Mouse (Mus musculus) lung, embryonic 14.5 days (tissue): ENCODE measurements around the gene Agps. TPM values are rescaled to one million over a fixed set of nuclear protein-coding genes. Genes with fewer than 3 reads are reported as not detected.
A peak's percentile ranks its signal among the peaks of the same experiment; 100 is the strongest.
"Not testable (repeated sequence)": the region's sequence is repeated elsewhere in the genome, so short reads cannot be mapped to it uniquely, and the experiment has no call there.

Source experiments
- ATAC-seq: fragments of 200-750 bp; cut with Nextera tagmentation; 2 replicates; pipeline ENCODE4 v1.8.0; 2017; ENCODE audit warnings: mild to moderate bottlenecking, moderate TSS enrichment, moderate library complexity; ENCODE audit not compliant: insufficient read depth
- DNase-seq: peaks from one replicate; pipeline ENCODE4 v3.0.0-alpha.2; 2015
- H3K27ac ChIP-seq: fragments of 300-500 bp; sonication (generic); 2 replicates; pipeline ENCODE4 v1.5.1; 2014; ENCODE audit warnings: low read depth, mild to moderate bottlenecking, moderate library complexity
- H3K27me3 ChIP-seq: fragments of 300-500 bp; sonication (generic); 2 replicates; pipeline ENCODE4 v1.6.1; 2014; ENCODE audit warnings: low read length, control low read depth; ENCODE audit not compliant: insufficient read depth
- H3K36me3 ChIP-seq: fragments of 300-500 bp; sonication (generic); 2 replicates; pipeline ENCODE4 v1.6.1; 2014; ENCODE audit warnings: control low read depth; ENCODE audit not compliant: insufficient read depth
- H3K4me1 ChIP-seq: fragments of 300-500 bp; sonication (generic); 2 replicates; pipeline ENCODE4 v1.6.1; 2014; ENCODE audit warnings: antibody characterized with exemption, control low read depth; ENCODE audit not compliant: insufficient read depth
- H3K4me2 ChIP-seq: fragments of 300-500 bp; sonication (generic); 2 replicates; pipeline ENCODE4 v1.6.1; 2014; ENCODE audit warnings: mild to moderate bottlenecking
- H3K4me3 ChIP-seq: fragments of 300-500 bp; sonication (generic); 2 replicates; pipeline ENCODE4 v1.5.1; 2014; ENCODE audit warnings: low read depth, low read length
- H3K9ac ChIP-seq: fragments of 300-500 bp; sonication (generic); 2 replicates; pipeline ENCODE4 v1.6.1; 2014
- H3K9me3 ChIP-seq: fragments of 300-500 bp; sonication (generic); 2 replicates; pipeline ENCODE4 v1.6.1; 2016; ENCODE audit warnings: low read depth, low read length, control low read depth
- CTCF ChIP-seq: IDR thresholded peaks from 2 replicates; pipeline ENCODE4 v1.5.1; 2016; ENCODE audit warnings: antibody characterized with exemption, low read depth
- WGBS: fragments of 180-500 bp; shearing (Covaris S2); extraction: QIAGEN DNeasy Blood & Tissue Kit; methylation state at CpG from one replicate; pipeline ENCODE4 v1.1.7; 2014; 5-methylcytosine and 5-hydroxymethylcytosine counted together
- polyA plus RNA-seq: library from polyadenylated mRNA; unstranded; fragments of >200 nt; fragmentation: Nextera tagmentation; extraction: Ambion mirVana; gene quantifications from 2 replicates; pipeline ENCODE4 v1.2.1, GENCODE M21; 2014

Gene Agps
- polyA plus RNA-seq, 1 experiment from 2014 or later: 55.7 TPM

DNA sequence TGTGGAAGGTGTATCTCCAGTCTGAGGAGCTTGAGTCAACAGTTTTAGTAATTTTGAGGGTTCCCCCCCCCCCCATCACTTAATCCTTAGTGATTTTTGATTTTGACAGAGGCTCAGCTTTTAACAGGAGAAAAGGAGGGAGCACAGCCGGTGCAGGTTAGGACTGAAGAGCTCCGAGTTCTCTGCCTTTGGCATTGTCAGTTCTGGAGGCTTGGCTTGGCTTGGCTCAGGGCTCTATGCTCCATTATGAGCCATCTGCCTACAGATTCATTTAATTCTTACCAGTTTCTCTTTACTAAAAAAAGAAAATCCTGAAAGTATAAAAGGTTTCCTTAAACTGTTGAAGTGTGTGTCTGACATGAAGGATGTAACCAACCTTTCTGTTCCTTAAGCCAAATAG, 97.2 kb downstream of the Agps start:
- Histone ChIP-seq H3K9ac (no peak overlapping the region), H3K36me3 (peaks cover 45% of the 10 kb centered on the region; the same call in 1 of the 2 replicates), H3K27me3 (no peaks in the 10 kb centered on the region), H3K4me1 (no peaks in the 10 kb centered on the region), H3K4me3 (no peak overlapping the region), H3K4me2 (no peak overlapping the region), H3K27ac (no peak overlapping the region), H3K9me3 (no peaks in the 10 kb centered on the region)
- ATAC-seq (no peak), DNase-seq (no peak)
- no peak for TF ChIP-seq CTCF
- 83% methylated on average over 2 of the region's 2 CpGs for WGBS

DNA sequence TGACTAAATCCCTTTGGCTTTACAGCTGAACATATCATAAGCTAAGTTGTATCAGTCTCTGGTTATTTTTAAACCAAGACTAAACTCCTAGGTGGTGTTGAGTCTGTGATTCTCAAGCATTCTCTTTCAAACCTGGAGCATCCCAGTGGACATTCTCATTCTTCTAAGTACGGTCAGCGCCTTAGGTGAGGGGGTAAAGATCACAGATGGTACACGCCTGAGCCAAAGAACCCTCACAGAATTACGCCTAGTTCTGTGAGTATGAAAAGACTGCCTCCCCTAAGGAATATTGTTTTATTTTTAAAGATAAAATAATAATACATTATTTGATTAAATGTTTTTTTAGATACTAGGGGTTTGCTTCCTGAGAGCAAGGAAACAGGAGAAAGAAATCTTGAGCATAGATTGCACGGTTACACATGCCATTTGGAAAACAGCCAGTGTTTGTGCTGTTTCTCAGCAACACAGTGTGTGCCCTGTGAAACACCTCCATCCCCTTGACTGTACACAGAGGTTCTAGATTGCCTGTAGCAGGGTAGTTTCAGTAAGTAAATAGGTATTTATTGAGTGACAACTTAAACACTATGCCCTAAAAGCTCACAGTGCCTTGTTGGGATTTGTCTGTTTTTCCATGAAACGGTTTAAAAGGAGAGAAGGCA, 97.9 kb downstream of the Agps start:
- Histone ChIP-seq H3K4me2 (no peak overlapping the region), H3K36me3 (peaks cover 39% of the 10 kb centered on the region; the same call in 1 of the 2 replicates), H3K9ac (no peak overlapping the region), H3K27ac (no peak overlapping the region), H3K9me3 (no peaks in the 10 kb centered on the region), H3K4me1 (no peaks in the 10 kb centered on the region), H3K27me3 (no peaks in the 10 kb centered on the region), H3K4me3 (no peak overlapping the region)
- TF ChIP-seq CTCF: no peak
- DNase-seq (no peak), ATAC-seq (no peak)
- WGBS: 87% methylated on average over 6 of the region's 6 CpGs

- H3K27ac ChIP-seq: no peak overlapping the region
- TF ChIP-seq CTCF: no peak
- no peaks in the 10 kb centered on the region for H3K4me1 ChIP-seq
- ATAC-seq (no peak), DNase-seq (no peak)
- H3K9me3 ChIP-seq: no peaks in the 10 kb centered on the region
- no peak overlapping the region for H3K9ac ChIP-seq
- H3K4me2 ChIP-seq: no peak overlapping the region
- H3K36me3 ChIP-seq: peaks cover 35% of the 10 kb centered on the region; the same call in 1 of the 2 replicates
- WGBS: 86% methylated on average over 2 of the region's 2 CpGs
- no peak overlapping the region for H3K4me3 ChIP-seq
- no peaks in the 10 kb centered on the region for H3K27me3 ChIP-seq
Measured at GRCm38 (mm10) chr2:75930941-75931340, 99.0 kb downstream of the Agps start.

- no peak for TF ChIP-seq CTCF
- ATAC-seq: no peak
- Histone ChIP-seq H3K27me3 (no peaks in the 10 kb centered on the region), H3K4me3 (no peak overlapping the region), H3K9me3 (no peaks in the 10 kb centered on the region), H3K4me2 (no peak overlapping the region), H3K4me1 (no peaks in the 10 kb centered on the region), H3K27ac (peak overlapping the region; percentile 37; the same call in 1 of the 2 replicates), H3K9ac (no peak overlapping the region), H3K36me3 (peaks cover 18% of the 10 kb centered on the region; the same call in 1 of the 2 replicates)
- DNase-seq: peak; percentile 26
- WGBS: 37% methylated on average over 7 of the region's 7 CpGs
Measured at GRCm38 (mm10) chr2:75933541-75933940, 101.6 kb downstream of the Agps start.

- not testable (repeated sequence) for H3K27me3 ChIP-seq, H3K9ac ChIP-seq, H3K27ac ChIP-seq, H3K36me3 ChIP-seq, H3K9me3 ChIP-seq, H3K4me1 ChIP-seq, DNase-seq, H3K4me3 ChIP-seq, ATAC-seq, H3K4me2 ChIP-seq
- WGBS: 97% methylated on average over 2 of the region's 2 CpGs
Measured at GRCm38 (mm10) chr2:75936685-75937084, 104.7 kb downstream of the Agps start.

DNA sequence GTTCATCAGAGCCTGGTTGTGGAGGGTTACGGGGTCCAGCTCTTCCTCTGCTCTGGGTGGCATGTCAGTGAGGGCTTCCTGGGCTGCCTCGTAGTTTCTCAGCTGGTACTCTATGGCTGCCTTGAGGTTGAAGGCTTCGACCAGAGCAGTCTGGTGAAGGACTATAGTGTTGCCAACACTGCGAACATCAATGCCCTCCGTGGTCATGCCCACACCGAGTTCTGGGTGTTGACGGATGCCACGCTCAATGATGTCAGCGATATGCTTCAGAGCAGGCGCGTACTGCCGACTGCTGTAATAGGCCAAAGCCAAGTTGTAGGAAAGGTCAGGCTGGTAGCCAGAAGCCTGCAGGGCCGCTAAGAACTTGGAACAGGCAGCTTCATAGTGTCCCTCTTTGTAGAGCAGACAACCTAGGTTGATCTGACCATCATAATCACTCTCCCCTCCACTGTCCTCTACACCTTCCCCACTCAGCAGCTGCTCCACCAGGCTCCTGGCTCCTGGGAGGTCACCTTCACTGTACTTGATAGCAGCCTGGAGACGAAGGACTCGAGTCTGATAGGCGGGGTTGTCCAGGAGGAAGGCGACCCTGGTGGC, 105.6 kb downstream of the Agps start:
- not testable (repeated sequence) for H3K27me3 ChIP-seq, H3K36me3 ChIP-seq, H3K27ac ChIP-seq, H3K4me1 ChIP-seq, DNase-seq, ATAC-seq, H3K9me3 ChIP-seq
- peak overlapping the region; percentile 60; the same call in 1 of the 2 replicates for H3K9ac ChIP-seq
- WGBS: 72% methylated on average over 15 of the region's 17 CpGs
- peak overlapping the region; percentile 51 for H3K4me3 ChIP-seq
- H3K4me2 ChIP-seq: peak overlapping the region; percentile 78

GRCm38 (mm10) chr2:75938117-75939063, 106.4 kb downstream of the Agps start, which contains the start of gene Ttc30b:
Gene Ttc30b (minus strand): TSS chr2:75938585.
- H3K27ac ChIP-seq: peak within 1 kb of the TSS; percentile 90
- DNase-seq (peak; percentile 92), ATAC-seq (peak; percentile 89)
- peak within 1 kb of the TSS; percentile 78 for H3K4me2 ChIP-seq
- H3K27me3 ChIP-seq: 0 out of 2 replicates have a peak, but pooled peaks cover under 1% of the 10 kb centered on the region
- no peaks in the 10 kb centered on the region for H3K36me3 ChIP-seq
- peak within 1 kb of the TSS; percentile 60 for H3K9ac ChIP-seq
- no peak for TF ChIP-seq CTCF
- WGBS: 3% methylated on average over 32 of the region's 42 CpGs
- H3K4me3 ChIP-seq: peak within 1 kb of the TSS; percentile 51
- no peaks in the 10 kb centered on the region for H3K4me1 ChIP-seq
- no peaks in the 10 kb centered on the region for H3K9me3 ChIP-seq
